Mouse (Mus musculus): Measurements from ENCODE around the gene Dscaml1.

- no peak for TF ChIP-seq ZC3H11A (IDR thresholded peaks at IDR 0.05; ENCODE audit: borderline replicate concordance, low read depth, low read length)
- no peak for TF ChIP-seq CHD2 (IDR thresholded peaks at IDR 0.05; ENCODE audit: low read depth, low read length)
- no peak for TF ChIP-seq ZNF384 (IDR thresholded peaks at IDR 0.05; ENCODE audit: low read depth, low read length)
Observed at GRCm38 (mm10) chr9:45382336-45382735, 44.1 kb upstream of the Dscaml1 start.

Measured in ES-E14 (cell line).